ENCODE assay signal across 14 mouse cellular contexts in genomic region chr7:127750131-127751127, GRCm38 (mm10). TPM values are rescaled to one million over a fixed set of nuclear protein-coding genes. Genes with fewer than 3 reads are reported as not detected.
DNase-seq lines count a peak whose midpoint lies in the region; ATAC-seq and TF ChIP-seq lines count a peak whose summit lies in the region.
"Had no signal": no experiment of that assay in that cellular context is flagged by ENCODE, and none has a peak within 500 bp of the region (broad histone marks: within the 10 kb centered on the region; RNA-seq: fewer than 3 reads in every experiment).

No protein-coding gene starts in this region.

- no peak for TF ChIP-seq CTCF in forebrain, postnatal 0 days (IDR thresholded peaks at IDR 0.05; ENCODE audit: low read depth)

- H3K36me3 ChIP-seq in hindbrain, embryonic 13.5 days, result peaks cover 74% of the 10 kb centered on the region
- peaks cover 52% of the 10 kb centered on the region for H3K36me3 ChIP-seq in hindbrain, embryonic 16.5 days (ENCODE audit: control insufficient read depth, insufficient read depth, low read length)
- peaks cover 63% of the 10 kb centered on the region for H3K36me3 ChIP-seq in forebrain, postnatal 0 days (ENCODE audit: insufficient read depth)
- H3K36me3 ChIP-seq in liver, embryonic 12.5 days, result peaks cover 72% of the 10 kb centered on the region

- H3K4me2 ChIP-seq in hindbrain, embryonic 13.5 days, result no peak overlapping the region
- H3K4me2 ChIP-seq in hindbrain, embryonic 16.5 days (ENCODE audit: low read length), result no peak overlapping the region
- no peak overlapping the region for H3K4me2 ChIP-seq in forebrain, postnatal 0 days (ENCODE audit: low read depth)
- no peak overlapping the region for H3K4me2 ChIP-seq in liver, embryonic 12.5 days
- H3K4me2 ChIP-seq: heart, embryonic 15.5 days had no signal

- H3K9me3 ChIP-seq in hindbrain, embryonic 13.5 days, result no peaks in the 10 kb centered on the region
- H3K9me3 ChIP-seq in hindbrain, embryonic 16.5 days (ENCODE audit: control insufficient read depth, low read length), result no peaks in the 10 kb centered on the region
- H3K9me3 ChIP-seq in forebrain, postnatal 0 days (ENCODE audit: low read length), result no peaks in the 10 kb centered on the region
- H3K9me3 ChIP-seq in liver, embryonic 12.5 days (replicated peaks), result no peaks in the 10 kb centered on the region
- H3K9me3 ChIP-seq: heart, embryonic 15.5 days; megakaryocyte, embryonic 14.5 days had no signal

- 0 out of 2 replicates have a peak overlapping the region, but pooled peaks have one; percentile 40 for H3K9ac ChIP-seq in hindbrain, embryonic 13.5 days
- H3K9ac ChIP-seq in hindbrain, embryonic 16.5 days (ENCODE audit: low read depth, low read length), result no peak overlapping the region
- H3K9ac ChIP-seq in forebrain, postnatal 0 days, result no peak overlapping the region
- H3K9ac ChIP-seq in liver, embryonic 12.5 days, result no peak overlapping the region
- H3K9ac ChIP-seq: heart, embryonic 15.5 days had no signal

- H3K4me3 ChIP-seq in hindbrain, embryonic 13.5 days, result no peak overlapping the region
- H3K4me3 ChIP-seq in hindbrain, embryonic 16.5 days (ENCODE audit: low read length), result no peak overlapping the region
- no peak overlapping the region for H3K4me3 ChIP-seq in forebrain, postnatal 0 days (ENCODE audit: low read depth, low read length)
- no peak overlapping the region for H3K4me3 ChIP-seq in liver, embryonic 12.5 days
- H3K4me3 ChIP-seq: heart, embryonic 15.5 days; megakaryocyte, embryonic 14.5 days had no signal

- 89% methylated on average over 19 of the region's 19 CpGs for WGBS in hindbrain, embryonic 13.5 days
- 83% methylated on average over 19 of the region's 19 CpGs for WGBS in hindbrain, embryonic 16.5 days
- WGBS in forebrain, postnatal 0 days, result 81% methylated on average over 19 of the region's 19 CpGs
- WGBS in liver, embryonic 12.5 days (ENCODE audit: insufficient replicate concordance), result 84% methylated on average over 19 of the region's 19 CpGs

- H3K27ac ChIP-seq in hindbrain, embryonic 13.5 days, result no peak overlapping the region
- no peak overlapping the region for H3K27ac ChIP-seq in hindbrain, embryonic 16.5 days (ENCODE audit: low read depth, low read length)
- no peak overlapping the region for H3K27ac ChIP-seq in forebrain, postnatal 0 days (ENCODE audit: low read depth, low read length)
- no peak overlapping the region for H3K27ac ChIP-seq in liver, embryonic 12.5 days
- H3K27ac ChIP-seq: heart, embryonic 15.5 days had no signal

- no peaks in the 10 kb centered on the region for H3K27me3 ChIP-seq in hindbrain, embryonic 13.5 days
- H3K27me3 ChIP-seq in hindbrain, embryonic 16.5 days (replicated peaks; ENCODE audit: control insufficient read depth, insufficient read depth, low read length), result no peaks in the 10 kb centered on the region
- no peaks in the 10 kb centered on the region for H3K27me3 ChIP-seq in forebrain, postnatal 0 days (ENCODE audit: insufficient read depth, low read length)
- H3K27me3 ChIP-seq in liver, embryonic 12.5 days (replicated peaks), result no peaks in the 10 kb centered on the region
- H3K27me3 ChIP-seq: heart, embryonic 15.5 days; megakaryocyte, embryonic 14.5 days; Patski had no signal

- ATAC-seq in hindbrain, embryonic 13.5 days (ENCODE audit: low FRiP score), result no peak
- ATAC-seq in hindbrain, embryonic 16.5 days, result no peak
- ATAC-seq in forebrain, postnatal 0 days, result no peak
- no peak for ATAC-seq in liver, embryonic 12.5 days
- no peak for ATAC-seq in granulocyte monocyte progenitor cell, adult 5-6 weeks (replicated peaks; ENCODE audit: poor library complexity, severe bottlenecking)
- ATAC-seq: Patski had no signal

- peaks cover 47% of the 10 kb centered on the region for H3K4me1 ChIP-seq in hindbrain, embryonic 13.5 days (replicated peaks)
- H3K4me1 ChIP-seq in hindbrain, embryonic 16.5 days (ENCODE audit: control insufficient read depth, insufficient read depth, low read depth, low read length), result peaks cover 15% of the 10 kb centered on the region
- peaks cover 3% of the 10 kb centered on the region; the same call in 1 of the 2 replicates for H3K4me1 ChIP-seq in forebrain, postnatal 0 days (ENCODE audit: insufficient read depth)
- H3K4me1 ChIP-seq in liver, embryonic 12.5 days, result peaks cover 21% of the 10 kb centered on the region

- DNase-seq in right cerebral cortex, adult 18-20 months, result peak; percentile 83
- DNase-seq in right cerebral cortex, postnatal 4 days, result no peak
- DNase-seq in forebrain, postnatal 0 days, result peak; percentile 45
- no peak for DNase-seq in gastrocnemius, postnatal 25 days

RNA-seq across cellular contexts. Expression of gene Fbxl19, which starts 6.1 kb away (rescaled TPM):
- 9.0 and 9.3 TPM in 2 replicates for polyA plus RNA-seq in hindbrain, embryonic 13.5 days (2015; fragmentation: Nextera tagmentation; extraction: Ambion mirVana)
- polyA plus RNA-seq in hindbrain, embryonic 16.5 days (2015; fragmentation: Nextera tagmentation; extraction: Ambion mirVana), result 6.8 TPM in 2 replicates
- total RNA-seq in forebrain, postnatal 0 days (2014; rRNA removed), result 162 and 178 TPM in 2 replicates
- 6.9 and 7.9 TPM in 2 replicates for polyA plus RNA-seq in forebrain, postnatal 0 days (2015; fragmentation: Nextera tagmentation; extraction: Ambion mirVana)
- polyA plus RNA-seq in liver, embryonic 12.5 days (2016; fragmentation: Nextera tagmentation; extraction: Ambion mirVana), result 3.7 TPM in 2 replicates
- 11.1 and 11.7 TPM in 2 replicates for total RNA-seq in granulocyte monocyte progenitor cell, adult 5-6 weeks (2014; fragmentation: Nextera tagmentation)
- 13.8 and 17.7 TPM in 2 replicates for total RNA-seq in granulocyte monocyte progenitor cell, adult 5-6 weeks (2017)
- 1 to 10 TPM; 1.9 to 2.4 TPM for total RNA-seq in gastrocnemius, postnatal 25 days (2021)

RNA-seq across cellular contexts. Expression of gene Ctf2, which starts 18.5 kb away (rescaled TPM):
- polyA plus RNA-seq in hindbrain, embryonic 13.5 days (2015; fragmentation: Nextera tagmentation; extraction: Ambion mirVana), result 0.18 TPM in 1 of 2 replicates, not detected in the other
- 0.15 and 0.20 TPM in 2 replicates for polyA plus RNA-seq in hindbrain, embryonic 16.5 days (2015; fragmentation: Nextera tagmentation; extraction: Ambion mirVana)
- total RNA-seq in forebrain, postnatal 0 days (2014; rRNA removed), result not detected in 2 replicates
- not detected in 2 replicates for polyA plus RNA-seq in forebrain, postnatal 0 days (2015; fragmentation: Nextera tagmentation; extraction: Ambion mirVana)
- polyA plus RNA-seq in liver, embryonic 12.5 days (2016; fragmentation: Nextera tagmentation; extraction: Ambion mirVana), result 0.13 and 0.26 TPM in 2 replicates
- not detected in 2 replicates for total RNA-seq in granulocyte monocyte progenitor cell, adult 5-6 weeks (2014; fragmentation: Nextera tagmentation)
- total RNA-seq in granulocyte monocyte progenitor cell, adult 5-6 weeks (2017), result 0.31 TPM in 1 of 2 replicates, not detected in the other
- total RNA-seq in gastrocnemius, postnatal 25 days (2021), result not detected
- total RNA-seq: common myeloid progenitor, adult 5-6 weeks; layer of hippocampus, postnatal 36 days had no signal
- polyA plus RNA-seq: small intestine, adult 2 months had no signal

RNA-seq across cellular contexts. Expression of gene Orai3, which starts 19.2 kb away (rescaled TPM):
- polyA plus RNA-seq in hindbrain, embryonic 13.5 days (2015; fragmentation: Nextera tagmentation; extraction: Ambion mirVana), result 8.0 and 9.1 TPM in 2 replicates
- polyA plus RNA-seq in hindbrain, embryonic 16.5 days (2015; fragmentation: Nextera tagmentation; extraction: Ambion mirVana), result 10.4 and 11.3 TPM in 2 replicates
- 19.0 and 19.4 TPM in 2 replicates for total RNA-seq in forebrain, postnatal 0 days (2014; rRNA removed)
- 9.6 and 13.4 TPM in 2 replicates for polyA plus RNA-seq in forebrain, postnatal 0 days (2015; fragmentation: Nextera tagmentation; extraction: Ambion mirVana)
- 14.8 and 15.0 TPM in 2 replicates for polyA plus RNA-seq in liver, embryonic 12.5 days (2016; fragmentation: Nextera tagmentation; extraction: Ambion mirVana)
- 36.8 and 41.2 TPM in 2 replicates for total RNA-seq in granulocyte monocyte progenitor cell, adult 5-6 weeks (2014; fragmentation: Nextera tagmentation)
- total RNA-seq in granulocyte monocyte progenitor cell, adult 5-6 weeks (2017), result 22.7 and 22.8 TPM in 2 replicates
- 1 to 10 TPM; 8.9 to 9.5 TPM for total RNA-seq in gastrocnemius, postnatal 25 days (2021)

RNA-seq across cellular contexts. Expression of gene Setd1a, which starts 26.0 kb away (rescaled TPM):
- 17.8 and 20.9 TPM in 2 replicates for polyA plus RNA-seq in hindbrain, embryonic 13.5 days (2015; fragmentation: Nextera tagmentation; extraction: Ambion mirVana)
- 12.8 and 14.6 TPM in 2 replicates for polyA plus RNA-seq in hindbrain, embryonic 16.5 days (2015; fragmentation: Nextera tagmentation; extraction: Ambion mirVana)
- total RNA-seq in forebrain, postnatal 0 days (2014; rRNA removed), result 18.2 and 20.7 TPM in 2 replicates
- 13.2 and 13.7 TPM in 2 replicates for polyA plus RNA-seq in forebrain, postnatal 0 days (2015; fragmentation: Nextera tagmentation; extraction: Ambion mirVana)
- polyA plus RNA-seq in liver, embryonic 12.5 days (2016; fragmentation: Nextera tagmentation; extraction: Ambion mirVana), result 13.1 and 13.7 TPM in 2 replicates
- 59.6 and 105 TPM in 2 replicates for total RNA-seq in granulocyte monocyte progenitor cell, adult 5-6 weeks (2014; fragmentation: Nextera tagmentation)
- total RNA-seq in granulocyte monocyte progenitor cell, adult 5-6 weeks (2017), result 11.9 and 12.4 TPM in 2 replicates
- total RNA-seq in gastrocnemius, postnatal 25 days (2021), result 10 to 100 TPM; 15.0 to 15.4 TPM

RNA-seq across cellular contexts. Expression of gene Gm49388, which starts 35.0 kb away (rescaled TPM):
- polyA plus RNA-seq in hindbrain, embryonic 13.5 days (2015; fragmentation: Nextera tagmentation; extraction: Ambion mirVana), result not detected in 2 replicates
- polyA plus RNA-seq in hindbrain, embryonic 16.5 days (2015; fragmentation: Nextera tagmentation; extraction: Ambion mirVana), result not detected in 2 replicates
- total RNA-seq in forebrain, postnatal 0 days (2014; rRNA removed), result 0.05 TPM in 1 of 2 replicates, not detected in the other
- not detected in 2 replicates for polyA plus RNA-seq in forebrain, postnatal 0 days (2015; fragmentation: Nextera tagmentation; extraction: Ambion mirVana)
- polyA plus RNA-seq in liver, embryonic 12.5 days (2016; fragmentation: Nextera tagmentation; extraction: Ambion mirVana), result not detected in 2 replicates
- not detected in 2 replicates for total RNA-seq in granulocyte monocyte progenitor cell, adult 5-6 weeks (2014; fragmentation: Nextera tagmentation)
- 1.2 TPM in 1 of 2 replicates, not detected in the other for total RNA-seq in granulocyte monocyte progenitor cell, adult 5-6 weeks (2017)
- 1 to 10 TPM; 2.4 to 2.5 TPM for total RNA-seq in gastrocnemius, postnatal 25 days (2021)
- polyA plus RNA-seq: heart, embryonic 15.5 days; small intestine, adult 2 months had no signal

Comparison
In these comparisons a context has a peak if more than half of its experiments do, and no peak if none do; other contexts are left out.
1. DNase-seq: peak in right cerebral cortex, adult 18-20 months (single experiment) and forebrain, postnatal 0 days (single experiment); none in right cerebral cortex, postnatal 4 days (single experiment) and gastrocnemius, postnatal 25 days (single experiment).